Mouse (Mus musculus) olfactory bulb, adult 2 months (tissue): Measurements from ENCODE around the gene Irs4. TPM values are rescaled to one million over a fixed set of nuclear protein-coding genes. Genes with fewer than 3 reads are reported as not detected.

ENCODE experiments used
- H3K27ac ChIP-seq: fragments of 200-500 bp; 2 replicates; pipeline ENCODE4 v1.5.1; 2012; ENCODE audit warnings: low read depth, low read length; ENCODE audit not compliant: insufficient read depth
- H3K4me1 ChIP-seq: fragments of 200-500 bp; 2 replicates; pipeline ENCODE4 v1.6.1; 2012; ENCODE audit warnings: low read length; ENCODE audit not compliant: control insufficient read depth, insufficient read depth
- H3K4me3 ChIP-seq: fragments of 200-500 bp; 2 replicates; pipeline ENCODE4 v1.5.1; 2012; ENCODE audit warnings: mild to moderate bottlenecking, low read depth, low read length, moderate library complexity; ENCODE audit not compliant: insufficient read depth
- CTCF ChIP-seq: fragments of 200-500 bp; IDR thresholded peaks from 2 replicates; pipeline ENCODE4 v1.5.1; 2012; ENCODE audit warnings: low read depth, mild to moderate bottlenecking, low read length, moderate library complexity; ENCODE audit not compliant: insufficient read depth
- POLR2A ChIP-seq: fragments of 200-500 bp; IDR thresholded peaks from 2 replicates; pipeline ENCODE4 v1.6.1; 2012; ENCODE audit warnings: mild to moderate bottlenecking, low read depth, low read length, moderate library complexity; ENCODE audit not compliant: insufficient read depth
- WGBS: fragments of 180-500 bp; shearing (Covaris S2); methylation state at CpG from one replicate; pipeline ENCODE4 v1.1.7; 2018; 5-methylcytosine and 5-hydroxymethylcytosine counted together
- polyA plus RNA-seq: library from polyadenylated mRNA; stranded (reverse); fragments of >200 nt; gene quantifications from 2 replicates; pipeline ENCODE4 v1.2.4, GENCODE M21; 2012; ENCODE audit warnings: low replicate concordance; ENCODE audit not compliant: missing spikeins, insufficient read depth, insufficient read length

Irs4 gene
- not detected in 2 replicates for polyA plus RNA-seq

DNA sequence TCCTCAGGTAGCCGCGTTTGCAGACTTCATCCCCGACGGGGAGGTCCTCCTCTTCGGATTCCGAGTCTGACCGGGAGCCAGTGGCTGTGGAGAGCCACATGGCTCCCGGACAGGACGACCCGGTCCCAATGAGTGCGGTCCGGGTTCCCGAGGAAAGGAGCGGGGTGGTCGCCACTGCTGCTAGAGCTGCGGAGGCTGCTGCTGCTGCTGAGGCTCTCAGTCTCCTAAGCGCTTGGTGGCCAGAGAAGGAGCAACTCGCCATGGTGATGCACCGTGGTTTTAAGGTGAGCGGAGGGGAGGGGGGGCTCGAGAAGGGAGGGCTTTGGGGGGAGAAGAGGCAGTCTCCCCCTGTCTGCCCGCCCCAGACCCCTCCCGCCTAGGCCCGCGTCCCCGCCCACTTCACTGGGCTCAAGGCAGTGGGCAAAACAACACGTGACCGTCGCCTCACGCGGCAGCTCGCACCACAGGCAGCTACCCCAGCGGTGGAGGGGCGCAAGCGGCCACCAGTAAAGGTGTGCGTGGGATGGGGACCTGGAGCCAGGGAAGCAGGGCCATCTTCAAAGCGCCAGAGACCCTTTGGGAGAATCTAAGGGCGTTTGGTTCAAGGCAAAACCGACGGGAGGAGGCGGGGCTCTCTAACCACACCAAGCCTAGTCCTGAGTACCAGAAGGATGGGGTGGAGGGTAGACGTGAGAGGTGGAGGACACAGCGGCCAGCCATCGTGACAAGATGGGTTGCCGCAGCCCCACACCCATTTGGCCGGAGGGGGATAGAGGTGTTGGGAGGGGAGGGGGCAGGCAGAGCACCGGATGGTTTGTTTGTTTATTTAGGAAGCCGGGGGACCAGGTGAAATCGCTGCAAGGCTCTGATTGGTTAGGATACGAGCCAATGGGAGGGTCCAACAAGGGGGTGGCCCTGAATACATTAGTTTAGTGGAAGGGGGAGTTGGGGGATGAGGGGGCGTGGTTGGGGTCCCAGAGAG is at the start of gene Irs4:
TSS of gene Irs4 (minus strand) at position 327 of the 982 bp plus-strand sequence.
- WGBS: 23% methylated on average over 49 of the region's 51 CpGs
- no peak for TF ChIP-seq CTCF
- no peak for TF ChIP-seq POLR2A
- Histone ChIP-seq H3K27ac (no peak within 1 kb of the TSS), H3K4me3 (peak within 1 kb of the TSS; percentile 36), H3K4me1 (peaks cover 21% of the 10 kb centered on the region; the same call in 1 of the 2 replicates)

- TF ChIP-seq CTCF (no peak), POLR2A (no peak)
- no peak overlapping the region for H3K27ac ChIP-seq
- no peak overlapping the region for H3K4me3 ChIP-seq
- no peaks in the 10 kb centered on the region for H3K4me1 ChIP-seq
- WGBS: 71% methylated on average over 2 of the region's 2 CpGs
Measured at GRCm38 (mm10) chrX:141750360-141750759, 25.3 kb upstream of the Irs4 start.

- H3K4me3 ChIP-seq: no peak overlapping the region
- WGBS: 63% methylated on average over 5 of the region's 5 CpGs
- peaks cover 8% of the 10 kb centered on the region; the same call in 1 of the 2 replicates for H3K4me1 ChIP-seq
- H3K27ac ChIP-seq: no peak overlapping the region
- TF ChIP-seq CTCF (no peak), POLR2A (no peak)
Measured at GRCm38 (mm10) chrX:141729570-141729969, 4.5 kb upstream of the Irs4 start.

DNA sequence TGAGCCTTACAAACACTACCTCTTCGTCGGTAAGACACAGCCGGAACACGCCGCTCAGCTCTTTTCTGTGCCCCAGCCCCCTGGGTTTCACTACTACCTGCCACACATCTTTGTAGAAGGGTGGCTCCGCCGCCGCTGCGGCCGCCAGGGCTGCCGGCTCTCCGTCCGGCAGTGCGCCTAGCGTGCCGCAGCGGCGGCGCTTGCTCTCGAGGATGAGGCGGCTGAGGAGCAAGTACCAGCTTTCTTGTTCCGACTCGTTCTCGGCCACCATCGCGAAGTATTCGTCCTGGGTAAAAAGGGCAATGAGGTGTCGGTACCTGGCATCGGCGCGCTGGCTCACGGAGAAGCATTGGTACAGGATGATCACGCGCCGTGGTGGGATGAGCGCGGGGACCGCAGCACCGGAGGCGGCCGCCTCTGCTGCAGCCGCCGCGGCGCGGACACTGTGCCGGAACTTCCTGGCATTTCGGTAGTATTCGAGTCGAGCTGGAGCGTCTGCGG is 622 bp downstream of the Irs4 start:
- Histone ChIP-seq H3K4me3 (peak overlapping the region; percentile 36), H3K4me1 (peaks cover 21% of the 10 kb centered on the region; the same call in 1 of the 2 replicates), H3K27ac (no peak overlapping the region)
- WGBS: 17% methylated on average over 52 of the region's 52 CpGs
- no peak for TF ChIP-seq POLR2A
- TF ChIP-seq CTCF: no peak

DNA sequence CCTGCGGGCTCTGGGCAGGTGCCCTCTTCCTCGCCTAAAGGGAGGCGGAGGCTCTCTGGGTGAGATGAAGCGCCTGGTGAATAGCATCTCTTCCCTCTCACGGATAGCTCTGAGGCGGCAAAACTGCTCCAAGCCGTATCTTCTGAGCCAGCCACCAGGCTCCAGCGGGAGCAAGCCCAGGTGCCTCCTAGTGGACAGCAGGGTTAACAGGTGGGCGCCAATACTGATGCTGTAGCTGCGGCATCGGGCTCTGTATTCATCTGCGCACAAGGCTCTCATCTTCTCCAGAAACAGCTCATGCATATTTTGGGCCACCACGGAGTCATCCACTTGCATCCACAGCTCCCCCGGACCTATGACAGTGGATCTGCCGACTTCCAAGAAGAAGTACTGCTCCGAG is 1.1 kb downstream of the Irs4 start:
- H3K4me1 ChIP-seq: peaks cover 21% of the 10 kb centered on the region; the same call in 1 of the 2 replicates
- no peak for TF ChIP-seq CTCF
- TF ChIP-seq POLR2A: no peak
- no peak overlapping the region for H3K27ac ChIP-seq
- H3K4me3 ChIP-seq: 0 out of 2 replicates have a peak overlapping the region, but pooled peaks have one; percentile 36
- 30% methylated on average over 16 of the region's 16 CpGs for WGBS

- no peak for TF ChIP-seq POLR2A
- TF ChIP-seq CTCF: no peak
- H3K27ac ChIP-seq: no peak overlapping the region
- peak overlapping the region; percentile 30 for H3K4me3 ChIP-seq
- H3K4me1 ChIP-seq: peaks cover 21% of the 10 kb centered on the region; the same call in 1 of the 2 replicates
- 11% methylated on average over 33 of the region's 33 CpGs for WGBS
Measured at GRCm38 (mm10) chrX:141721725-141722124, 3.3 kb downstream of the Irs4 start.

Other genes starting within 250 kb of the Irs4 start
- not detected in 2 replicates for gene Col4a5, start 249.9 kb downstream of the Irs4 start, polyA plus RNA-seq
- not detected in 2 replicates for gene Gm15294, start 150.0 kb upstream of the Irs4 start, polyA plus RNA-seq